Mouse (Mus musculus): ENCODE data around the gene 1700029J07Rik. TPM values are rescaled to one million over a fixed set of nuclear protein-coding genes. Genes with fewer than 3 reads are reported as not detected.

The 1700029J07Rik gene
- total RNA-seq, 2 experiments from 2014 or later = 2.9 to 3.2 TPM

Other genes with a start within 250 kb of the 1700029J07Rik start
- gene Pdlim3, start 89.8 kb downstream of the 1700029J07Rik start, total RNA-seq (2021) = 1 to 10 TPM; 1.1 to 1.5 TPM
- 1 to 10 TPM; 1.8 to 2.1 TPM for gene Ccdc110, start 40.6 kb downstream of the 1700029J07Rik start, total RNA-seq (2021)
- gene Ufsp2, start 276 bp upstream of the 1700029J07Rik start, total RNA-seq (2021) = 10 to 100 TPM; 52.6 to 53.3 TPM
- gene Lrp2bp, start 24.1 kb upstream of the 1700029J07Rik start, total RNA-seq (2021) = under 1 TPM; 0.36 to 0.61 TPM
- gene Ankrd37, start 30.5 kb upstream of the 1700029J07Rik start, total RNA-seq (2021) = 1 to 10 TPM; 6.3 to 8.1 TPM
- gene Cfap97, start 176.5 kb upstream of the 1700029J07Rik start, total RNA-seq (2021) = 10 to 100 TPM; 16.6 to 17.3 TPM
- gene Snx25, start 176.9 kb upstream of the 1700029J07Rik start, total RNA-seq (2021) = 10 to 100 TPM; 38.2 to 42.7 TPM
- gene Slc25a4, start 236.0 kb upstream of the 1700029J07Rik start, total RNA-seq (2021) = 100 to 1,000 TPM; 666 to 701 TPM